Mouse (Mus musculus) olfactory bulb, adult 2 months (tissue): ENCODE results near the gene Egf. TPM values are rescaled to one million over a fixed set of nuclear protein-coding genes. Genes with fewer than 3 reads are reported as not detected.

Experiments
- H3K27ac ChIP-seq: fragments of 200-500 bp; 2 replicates; pipeline ENCODE4 v1.5.1; 2012; ENCODE audit warnings: low read depth, low read length; ENCODE audit not compliant: insufficient read depth
- H3K4me1 ChIP-seq: fragments of 200-500 bp; 2 replicates; pipeline ENCODE4 v1.6.1; 2012; ENCODE audit warnings: low read length; ENCODE audit not compliant: control insufficient read depth, insufficient read depth
- H3K4me3 ChIP-seq: fragments of 200-500 bp; 2 replicates; pipeline ENCODE4 v1.5.1; 2012; ENCODE audit warnings: mild to moderate bottlenecking, low read depth, low read length, moderate library complexity; ENCODE audit not compliant: insufficient read depth
- CTCF ChIP-seq: fragments of 200-500 bp; IDR thresholded peaks from 2 replicates; pipeline ENCODE4 v1.5.1; 2012; ENCODE audit warnings: low read depth, mild to moderate bottlenecking, low read length, moderate library complexity; ENCODE audit not compliant: insufficient read depth
- POLR2A ChIP-seq: fragments of 200-500 bp; IDR thresholded peaks from 2 replicates; pipeline ENCODE4 v1.6.1; 2012; ENCODE audit warnings: mild to moderate bottlenecking, low read depth, low read length, moderate library complexity; ENCODE audit not compliant: insufficient read depth
- WGBS: fragments of 180-500 bp; shearing (Covaris S2); methylation state at CpG from one replicate; pipeline ENCODE4 v1.1.7; 2018; 5-methylcytosine and 5-hydroxymethylcytosine counted together
- polyA plus RNA-seq: library from polyadenylated mRNA; stranded (reverse); fragments of >200 nt; gene quantifications from 2 replicates; pipeline ENCODE4 v1.2.4, GENCODE M21; 2012; ENCODE audit warnings: low replicate concordance; ENCODE audit not compliant: missing spikeins, insufficient read depth, insufficient read length

Egf gene
- polyA plus RNA-seq, 1 experiment = not detected

- no peak for TF ChIP-seq CTCF
- TF ChIP-seq POLR2A = no peak
- no peak overlapping the region for H3K4me3 ChIP-seq
- no peaks in the 10 kb centered on the region for H3K4me1 ChIP-seq
- no peak overlapping the region for H3K27ac ChIP-seq
- 79% methylated on average over 8 of the region's 8 CpGs for WGBS
These were observed 121.6 kb downstream of the Egf start for GRCm38 (mm10) chr3:129633518-129633917.

GRCm38 (mm10) chr3:129631857-129632256 lies 123.3 kb downstream of the Egf start:
- no peak overlapping the region for H3K27ac ChIP-seq
- no peak for TF ChIP-seq CTCF
- no peak overlapping the region for H3K4me3 ChIP-seq
- H3K4me1 ChIP-seq = no peaks in the 10 kb centered on the region
- WGBS = 96% methylated on average over 5 of the region's 5 CpGs

GRCm38 (mm10) chr3:129631018-129631417 lies 124.1 kb downstream of the Egf start:
- Histone ChIP-seq H3K4me1 (no peaks in the 10 kb centered on the region), H3K27ac (no peak overlapping the region), H3K4me3 (no peak overlapping the region)
- TF ChIP-seq CTCF (no peak), POLR2A (no peak)
- 54% methylated on average over 1 of the region's 1 CpGs for WGBS

Other genes starting within 250 kb of the Egf start
- 155 TPM in 1 of 2 replicates, not detected in the other for gene Elovl6, start 223.0 kb downstream of the Egf start, polyA plus RNA-seq
- gene Lrit3, start 48.7 kb upstream of the Egf start, polyA plus RNA-seq = not detected in 2 replicates
- gene Rrh, start 67.3 kb upstream of the Egf start, polyA plus RNA-seq = not detected in 2 replicates
- gene Gar1, start 76.1 kb upstream of the Egf start, polyA plus RNA-seq = not detected in 2 replicates
- not detected in 2 replicates for gene Cfi, start 80.6 kb upstream of the Egf start, polyA plus RNA-seq
- gene Pla2g12a, start 123.3 kb upstream of the Egf start, polyA plus RNA-seq = not detected in 2 replicates
- not detected in 2 replicates for gene Casp6, start 146.1 kb upstream of the Egf start, polyA plus RNA-seq
- not detected in 2 replicates for gene Mcub, start 214.9 kb upstream of the Egf start, polyA plus RNA-seq